Mouse (Mus musculus) yolk sac, embryonic 10.5 days (tissue): ENCODE data around the gene Cmtr1.
"Not testable (repeated sequence)": the region's sequence is repeated elsewhere in the genome, so short reads cannot be mapped to it uniquely, and the experiment has no call there.

ENCODE experiments used
- DNase-seq: peaks from one replicate; pipeline ENCODE4 v3.0.0-alpha.2; 2017; ENCODE audit warnings: low spot score

Cmtr1 gene

GRCm38 (mm10) chr17:29660076-29660761, at the start of gene Cmtr1:
TSS of gene Cmtr1 (plus strand) at chr17:29660595.
- DNase-seq: peak; percentile 94

- DNase-seq: not testable (repeated sequence)
These were observed 46.9 kb upstream of the Cmtr1 start for GRCm38 (mm10) chr17:29613453-29613852.

- peak; percentile 94 for DNase-seq
These were observed 46.0 kb upstream of the Cmtr1 start, which contains the start of the genes Rnf8 and Gm28043 for GRCm38 (mm10) chr17:29614115-29615023. TSS of gene Rnf8 (plus strand) at chr17:29614790. TSS of gene Gm28043 (plus strand) at chr17:29614876.

GRCm38 (mm10) chr17:29615024-29615551, 45.3 kb upstream of the Cmtr1 start:
- no peak for DNase-seq

GRCm38 (mm10) chr17:29615616-29616015, 44.8 kb upstream of the Cmtr1 start:
- no peak for DNase-seq

- no peak for DNase-seq
These were observed 41.2 kb upstream of the Cmtr1 start for GRCm38 (mm10) chr17:29619231-29619630.

GRCm38 (mm10) chr17:29623488-29623887, 36.9 kb upstream of the Cmtr1 start:
- no peak for DNase-seq

- no peak for DNase-seq
These were observed 33.1 kb upstream of the Cmtr1 start for GRCm38 (mm10) chr17:29627285-29627684.

- no peak for DNase-seq
These were observed 31.4 kb upstream of the Cmtr1 start for GRCm38 (mm10) chr17:29628946-29629345.

GRCm38 (mm10) chr17:29629620-29630019, 30.8 kb upstream of the Cmtr1 start:
- no peak for DNase-seq

- no peak for DNase-seq
These were observed 28.1 kb upstream of the Cmtr1 start for GRCm38 (mm10) chr17:29632312-29632711.

GRCm38 (mm10) chr17:29635492-29635891, 24.9 kb upstream of the Cmtr1 start:
- DNase-seq: no peak

GRCm38 (mm10) chr17:29636118-29636517, 24.3 kb upstream of the Cmtr1 start:
- DNase-seq: no peak

- DNase-seq: no peak
These were observed 23.0 kb upstream of the Cmtr1 start for GRCm38 (mm10) chr17:29637377-29637776.

GRCm38 (mm10) chr17:29637895-29638294, 22.5 kb upstream of the Cmtr1 start:
- DNase-seq: no peak

- DNase-seq: no peak
These were observed 19.4 kb upstream of the Cmtr1 start for GRCm38 (mm10) chr17:29640971-29641370.

- DNase-seq: peak; percentile 60
These were observed 18.2 kb upstream of the Cmtr1 start for GRCm38 (mm10) chr17:29642219-29642618.

GRCm38 (mm10) chr17:29658249-29658648, 2.1 kb upstream of the Cmtr1 start:
- no peak for DNase-seq

- DNase-seq: no peak
These were observed 482 bp downstream of the Cmtr1 start for GRCm38 (mm10) chr17:29660762-29661391.

- DNase-seq: no peak
These were observed 1.8 kb downstream of the Cmtr1 start for GRCm38 (mm10) chr17:29662145-29662544.

- DNase-seq: no peak
These were observed 7.9 kb downstream of the Cmtr1 start for GRCm38 (mm10) chr17:29668051-29668986.
